Mouse (Mus musculus) liver, embryonic 14.5 days (tissue): Measurements from ENCODE around the gene Drap1.

Experiments
- CTCF ChIP-seq: IDR thresholded peaks from 2 replicates; pipeline ENCODE4 v1.5.1; 2016; ENCODE audit warnings: antibody characterized with exemption, low read depth, control low read depth
- EP300 ChIP-seq: IDR thresholded peaks from 2 replicates; pipeline ENCODE4 v1.6.1; 2016; ENCODE audit warnings: antibody characterized with exemption, low read depth

GRCm38 (mm10) chr19:5418750-5419466, 5.9 kb downstream of the Drap1 start:
- TF ChIP-seq CTCF (no peak), EP300 (no peak)
